Mouse (Mus musculus): ENCODE measurements at regions not wholly inside any gene's neighbourhood (a gene's known extent, or its start where the extent isn't known, plus 50 kb on each side); places are given as distances from the start of the nearest gene placed in this dataset.

- 9% methylated on average over 1 of the region's 1 CpGs for WGBS
- ATAC-seq (ENCODE audit: insufficient read depth, low FRiP score) = no peak
Observed at GRCm38 (mm10) chr4:58728641-58729040, 58.9 kb downstream of the Olfr267 start.

GRCm38 (mm10) chr4:58726424-58726823 is 61.1 kb downstream of the Olfr267 start:
- Histone ChIP-seq H3K4me2 (ENCODE audit: low read depth, low read length) (no peak overlapping the region), H3K4me3 (replicated peaks; ENCODE audit: low read length) (no peak overlapping the region), H3K9ac (ENCODE audit: low read length) (no peak overlapping the region), H3K27ac (ENCODE audit: low read length) (no peak overlapping the region), H3K4me1 (ENCODE audit: control insufficient read depth, insufficient read depth, low read length) (0 out of 2 replicates have a peak, but pooled peaks cover 7% of the 10 kb centered on the region), H3K27me3 (ENCODE audit: control insufficient read depth, insufficient read depth, low read length) (no peaks in the 10 kb centered on the region), H3K36me3 (ENCODE audit: control insufficient read depth, insufficient read depth, low read length) (no peaks in the 10 kb centered on the region), H3K9me3 (replicated peaks; ENCODE audit: control insufficient read depth, low read length) (no peaks in the 10 kb centered on the region)
- WGBS = 43% methylated on average over 2 of the region's 2 CpGs
- ATAC-seq (ENCODE audit: insufficient read depth, low FRiP score) = no peak

More at GRCm38 (mm10) chr4:58728641-58729040, 58.9 kb downstream of the Olfr267 start:
- Histone ChIP-seq H3K9ac (ENCODE audit: low read length) (no peak overlapping the region), H3K36me3 (ENCODE audit: control insufficient read depth, insufficient read depth, low read length) (no peaks in the 10 kb centered on the region), H3K4me2 (ENCODE audit: low read depth, low read length) (no peak overlapping the region), H3K27me3 (ENCODE audit: control insufficient read depth, insufficient read depth, low read length) (no peaks in the 10 kb centered on the region), H3K27ac (ENCODE audit: low read length) (no peak overlapping the region), H3K4me3 (replicated peaks; ENCODE audit: low read length) (no peak overlapping the region), H3K4me1 (ENCODE audit: control insufficient read depth, insufficient read depth, low read length) (0 out of 2 replicates have a peak, but pooled peaks cover 7% of the 10 kb centered on the region), H3K9me3 (replicated peaks; ENCODE audit: control insufficient read depth, low read length) (no peaks in the 10 kb centered on the region)

- Histone ChIP-seq H3K4me2 (ENCODE audit: low read depth, low read length) (peak overlapping the region; percentile 6; the same call in 1 of the 2 replicates), H3K27ac (ENCODE audit: low read length) (no peak overlapping the region)
- WGBS = 33% methylated on average over 9 of the region's 9 CpGs
Observed at GRCm38 (mm10) chr4:58722772-58723171, 64.7 kb downstream of the Olfr267 start.

GRCm38 (mm10) chr4:58720682-58721081 is 66.8 kb downstream of the Olfr267 start:
- Histone ChIP-seq H3K9ac (ENCODE audit: low read length) (no peak overlapping the region), H3K36me3 (ENCODE audit: control insufficient read depth, insufficient read depth, low read length) (no peaks in the 10 kb centered on the region), H3K27me3 (ENCODE audit: control insufficient read depth, insufficient read depth, low read length) (no peaks in the 10 kb centered on the region), H3K4me3 (replicated peaks; ENCODE audit: low read length) (no peak overlapping the region), H3K4me1 (ENCODE audit: control insufficient read depth, insufficient read depth, low read length) (no peaks in the 10 kb centered on the region), H3K4me2 (ENCODE audit: low read depth, low read length) (no peak overlapping the region), H3K9me3 (replicated peaks; ENCODE audit: control insufficient read depth, low read length) (no peaks in the 10 kb centered on the region), H3K27ac (ENCODE audit: low read length) (no peak overlapping the region)
- no peak for ATAC-seq (ENCODE audit: insufficient read depth, low FRiP score)
- 81% methylated on average over 8 of the region's 8 CpGs for whole genome bisulfite sequencing

More at GRCm38 (mm10) chr4:58722772-58723171, 64.7 kb downstream of the Olfr267 start:
- no peak overlapping the region for H3K4me3 ChIP-seq (replicated peaks; ENCODE audit: low read length)
- ATAC-seq (ENCODE audit: insufficient read depth, low FRiP score) = peak; percentile 66; the same call in 1 of the 2 replicates
- 0 out of 2 replicates have a peak, but pooled peaks cover 4% of the 10 kb centered on the region for H3K4me1 ChIP-seq (ENCODE audit: control insufficient read depth, insufficient read depth, low read length)
- no peak overlapping the region for H3K9ac ChIP-seq (ENCODE audit: low read length)
- H3K36me3 ChIP-seq (ENCODE audit: control insufficient read depth, insufficient read depth, low read length) = no peaks in the 10 kb centered on the region
- H3K9me3 ChIP-seq (replicated peaks; ENCODE audit: control insufficient read depth, low read length) = no peaks in the 10 kb centered on the region
- H3K27me3 ChIP-seq (ENCODE audit: control insufficient read depth, insufficient read depth, low read length) = no peaks in the 10 kb centered on the region

- Histone ChIP-seq H3K36me3 (ENCODE audit: control insufficient read depth, insufficient read depth, low read length) (no peaks in the 10 kb centered on the region), H3K9ac (ENCODE audit: low read length) (no peak overlapping the region), H3K4me1 (ENCODE audit: control insufficient read depth, insufficient read depth, low read length) (peaks cover 3% of the 10 kb centered on the region), H3K27me3 (ENCODE audit: control insufficient read depth, insufficient read depth, low read length) (no peaks in the 10 kb centered on the region), H3K27ac (ENCODE audit: low read length) (no peak overlapping the region), H3K4me3 (replicated peaks; ENCODE audit: low read length) (no peak overlapping the region), H3K9me3 (replicated peaks; ENCODE audit: control insufficient read depth, low read length) (no peaks in the 10 kb centered on the region), H3K4me2 (ENCODE audit: low read depth, low read length) (no peak overlapping the region)
- WGBS = 42% methylated on average over 11 of the region's 11 CpGs
- ATAC-seq (ENCODE audit: insufficient read depth, low FRiP score) = no peak
Observed at GRCm38 (mm10) chr4:58716426-58716825, 71.1 kb downstream of the Olfr267 start.

- no peaks in the 10 kb centered on the region for H3K9me3 ChIP-seq (replicated peaks; ENCODE audit: control insufficient read depth, low read length)
- H3K4me3 ChIP-seq (replicated peaks; ENCODE audit: low read length) = no peak overlapping the region
- WGBS = 51% methylated on average over 8 of the region's 8 CpGs
- H3K27ac ChIP-seq (ENCODE audit: low read length) = no peak overlapping the region
- no peaks in the 10 kb centered on the region for H3K27me3 ChIP-seq (ENCODE audit: control insufficient read depth, insufficient read depth, low read length)
- no peaks in the 10 kb centered on the region for H3K36me3 ChIP-seq (ENCODE audit: control insufficient read depth, insufficient read depth, low read length)
- H3K9ac ChIP-seq (ENCODE audit: low read length) = no peak overlapping the region
- no peak for ATAC-seq (ENCODE audit: insufficient read depth, low FRiP score)
- H3K4me2 ChIP-seq (ENCODE audit: low read depth, low read length) = no peak overlapping the region
- H3K4me1 ChIP-seq (ENCODE audit: control insufficient read depth, insufficient read depth, low read length) = peaks cover 3% of the 10 kb centered on the region
Observed at GRCm38 (mm10) chr4:58715846-58716245, 71.7 kb downstream of the Olfr267 start.

- Histone ChIP-seq H3K4me2 (ENCODE audit: low read depth, low read length) (peak overlapping the region; percentile 29; the same call in 1 of the 2 replicates), H3K9ac (ENCODE audit: low read length) (no peak overlapping the region), H3K27me3 (ENCODE audit: control insufficient read depth, insufficient read depth, low read length) (no peaks in the 10 kb centered on the region), H3K4me1 (ENCODE audit: control insufficient read depth, insufficient read depth, low read length) (peaks cover 3% of the 10 kb centered on the region), H3K36me3 (ENCODE audit: control insufficient read depth, insufficient read depth, low read length) (no peaks in the 10 kb centered on the region), H3K9me3 (replicated peaks; ENCODE audit: control insufficient read depth, low read length) (no peaks in the 10 kb centered on the region), H3K27ac (ENCODE audit: low read length) (no peak overlapping the region), H3K4me3 (replicated peaks; ENCODE audit: low read length) (no peak overlapping the region)
- peak; percentile 79; the same call in 1 of the 2 replicates for ATAC-seq (ENCODE audit: insufficient read depth, low FRiP score)
- WGBS = 43% methylated on average over 13 of the region's 13 CpGs
Observed at GRCm38 (mm10) chr4:58714221-58714620, 73.3 kb downstream of the Olfr267 start.

- Histone ChIP-seq H3K27ac (ENCODE audit: low read length) (no peak overlapping the region), H3K4me1 (ENCODE audit: control insufficient read depth, insufficient read depth, low read length) (peaks cover 3% of the 10 kb centered on the region), H3K27me3 (ENCODE audit: control insufficient read depth, insufficient read depth, low read length) (no peaks in the 10 kb centered on the region), H3K9me3 (replicated peaks; ENCODE audit: control insufficient read depth, low read length) (no peaks in the 10 kb centered on the region), H3K9ac (ENCODE audit: low read length) (no peak overlapping the region), H3K36me3 (ENCODE audit: control insufficient read depth, insufficient read depth, low read length) (no peaks in the 10 kb centered on the region), H3K4me3 (replicated peaks; ENCODE audit: low read length) (no peak overlapping the region), H3K4me2 (ENCODE audit: low read depth, low read length) (no peak overlapping the region)
- WGBS = 80% methylated on average over 2 of the region's 2 CpGs
- no peak for ATAC-seq (ENCODE audit: insufficient read depth, low FRiP score)
Observed at GRCm38 (mm10) chr4:58712875-58713274, 74.6 kb downstream of the Olfr267 start.

- 74% methylated on average over 10 of the region's 10 CpGs for WGBS
- Histone ChIP-seq H3K4me3 (replicated peaks; ENCODE audit: low read length) (no peak overlapping the region), H3K4me1 (ENCODE audit: control insufficient read depth, insufficient read depth, low read length) (peaks cover 3% of the 10 kb centered on the region), H3K4me2 (ENCODE audit: low read depth, low read length) (no peak overlapping the region), H3K27me3 (ENCODE audit: control insufficient read depth, insufficient read depth, low read length) (no peaks in the 10 kb centered on the region), H3K36me3 (ENCODE audit: control insufficient read depth, insufficient read depth, low read length) (no peaks in the 10 kb centered on the region), H3K9me3 (replicated peaks; ENCODE audit: control insufficient read depth, low read length) (no peaks in the 10 kb centered on the region), H3K27ac (ENCODE audit: low read length) (no peak overlapping the region), H3K9ac (ENCODE audit: low read length) (no peak overlapping the region)
- no peak for ATAC-seq (ENCODE audit: insufficient read depth, low FRiP score)
Observed at GRCm38 (mm10) chr4:58712166-58712565, 75.3 kb downstream of the Olfr267 start.
